Mouse (Mus musculus) spleen, embryonic (tissue): ENCODE measurements around the gene Zfp518b.

Experiments
- CTCF ChIA-PET: fragments of 350-600 bp; sonication (Branson Sonifier 250); formaldehyde crosslinking; loops from one replicate; lab custom pipeline; 2022; lab: Charles Lee

The Zfp518b gene

GRCm38 (mm10) chr5:38634321-38635164, 50.1 kb downstream of the Zfp518b start:
- CTCF ChIA-PET, result no interaction called here

GRCm38 (mm10) chr5:38632463-38633449, 51.9 kb downstream of the Zfp518b start:
- CTCF ChIA-PET, result interaction anchor here (0.6 to 0.7 kb wide), 3 partner anchors 52 to 180 kb away, joined by 3 to 18 read pairs (median 4); partner anchors contain the start of gene Zfp518b

- CTCF ChIA-PET, result no interaction called here
Observed at GRCm38 (mm10) chr5:38628023-38628422, 56.6 kb downstream of the Zfp518b start.

- CTCF ChIA-PET, result interaction anchor here (0.6 to 0.7 kb wide), 2 partner anchors 15 to 1214 kb away, joined by 4 to 5 read pairs; no protein-coding TSS in a partner anchor
Observed at GRCm38 (mm10) chr5:38626883-38627282, 57.7 kb downstream of the Zfp518b start.

GRCm38 (mm10) chr5:38620783-38621182, 63.8 kb downstream of the Zfp518b start:
- CTCF ChIA-PET, result interaction anchor here (1.1 kb wide), 1 partner anchor 40 kb away, joined by 4 read pairs; no protein-coding TSS in a partner anchor

- CTCF ChIA-PET, result no interaction called here
Observed at GRCm38 (mm10) chr5:38618908-38619307, 65.7 kb downstream of the Zfp518b start.
